Mouse (Mus musculus): ENCODE measurements around the gene Pitx3. TPM values are rescaled to one million over a fixed set of nuclear protein-coding genes. Genes with fewer than 3 reads are reported as not detected.

Pitx3 gene
- total RNA-seq, 4 experiments from 2014 or later, result 0.34 to 1.7 (median 1.1) TPM

Other genes starting within 250 kb of the Pitx3 start
- 10 to 100 TPM; 14.8 to 19.0 (median 16.0) TPM for gene Armh3, start 149.8 kb downstream of the Pitx3 start, total RNA-seq (2022)
- 1 to 10 TPM; 5.3 to 6.7 (median 6.1) TPM for gene Hps6, start 144.8 kb downstream of the Pitx3 start, total RNA-seq (2022)
- 10 to 100 TPM; 12.3 to 17.0 (median 13.8) TPM for gene Pprc1, start 103.4 kb downstream of the Pitx3 start, total RNA-seq (2022)
- 10 to 100 TPM; 37.1 to 51.0 (median 42.0) TPM for gene Ldb1, start 103.1 kb downstream of the Pitx3 start, total RNA-seq (2022)
- 10 to 100 TPM; 18.4 to 19.6 (median 18.7) TPM for gene Nolc1, start 72.5 kb downstream of the Pitx3 start, total RNA-seq (2022)
- under 1 TPM in 1 of 4 experiments, not detected in 3; 0.19 TPM for gene Elovl3, start 16.4 kb downstream of the Pitx3 start, total RNA-seq (2022)
- gene Gbf1, start 4.2 kb upstream of the Pitx3 start, total RNA-seq (2022), result 10 to 100 TPM; 37.7 to 45.6 (median 41.9) TPM
- gene Nfkb2, start 156.0 kb upstream of the Pitx3 start, total RNA-seq (2022), result 10 to 100 TPM; 17.9 to 22.3 (median 20.1) TPM
- under 1 TPM; 0.35 to 0.86 (median 0.53) TPM for gene Psd, start 178.8 kb upstream of the Pitx3 start, total RNA-seq (2022)
- 1 to 10 TPM; 4.0 to 6.4 (median 5.6) TPM for gene Fbxl15, start 179.9 kb upstream of the Pitx3 start, total RNA-seq (2022)
- 10 to 100 TPM; 76.5 to 91.0 (median 83.5) TPM for gene Cuedc2, start 190.4 kb upstream of the Pitx3 start, total RNA-seq (2022)
- 1 to 10 TPM; 3.7 to 4.5 (median 3.8) TPM for gene Mfsd13a, start 192.8 kb upstream of the Pitx3 start, total RNA-seq (2022)
- gene 2310034G01Rik, start 202.0 kb upstream of the Pitx3 start, total RNA-seq (2022), result under 1 TPM; 0.44 to 0.66 (median 0.48) TPM
- gene Actr1a, start 247.4 kb upstream of the Pitx3 start, total RNA-seq (2022), result 10 to 100 TPM; 86.7 to 93.0 (median 89.0) TPM
- 10 to 100 TPM; 11.7 to 13.0 (median 12.1) TPM for gene Sufu, start 248.6 kb upstream of the Pitx3 start, total RNA-seq (2022)

Measured in heart, adult 8-10 months (tissue).